21 mouse cellular contexts compared by ENCODE assay signal in the genomic region with DNA sequence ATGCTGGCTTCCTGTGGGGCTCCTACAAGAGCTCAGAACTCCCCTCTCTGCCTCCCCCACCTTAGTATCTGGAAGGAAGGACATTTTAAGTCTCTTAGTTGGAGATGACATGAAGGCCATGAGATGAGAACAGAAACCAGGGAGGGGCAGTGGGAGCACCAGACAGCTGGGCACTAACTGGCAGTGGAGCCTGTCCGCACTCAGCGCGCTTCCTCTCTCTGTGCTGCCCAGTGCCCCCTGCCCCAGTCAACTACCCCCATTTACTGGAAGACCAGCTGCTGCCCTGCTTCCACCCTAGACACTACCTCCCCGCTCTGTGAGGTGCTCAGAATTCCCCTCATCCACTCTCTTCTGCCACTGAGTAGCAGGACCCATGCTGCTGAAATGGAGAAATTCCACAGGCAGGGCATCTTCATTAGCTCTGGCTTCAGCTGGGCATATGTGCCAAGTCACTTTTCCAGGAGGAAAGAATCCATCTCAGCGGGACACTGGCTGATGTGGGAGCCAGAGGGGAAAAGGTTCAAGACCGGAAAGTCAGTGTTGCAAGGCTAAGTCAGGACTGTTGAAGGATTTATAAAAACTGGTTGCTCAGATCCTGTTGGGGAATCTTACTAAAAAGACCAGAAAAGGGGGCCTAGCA.
DNase-seq lines count a peak whose midpoint lies in the region; ATAC-seq lines count a peak whose summit lies in the region.
"Had no signal": no experiment of that assay in that cellular context is flagged by ENCODE, and none has a peak within 500 bp of the region (broad histone marks: within the 10 kb centered on the region; RNA-seq: fewer than 3 reads in every experiment).

No protein-coding gene starts in this region.

- H3K4me2 ChIP-seq in heart, embryonic 11.5 days = no peak overlapping the region
- no peak overlapping the region for H3K4me2 ChIP-seq in midbrain, embryonic 16.5 days (ENCODE audit: low read length)
- H3K4me2 ChIP-seq: hindbrain, embryonic 15.5 days; neural tube, embryonic 12.5 days had no signal

- no peaks in the 10 kb centered on the region for H3K9me3 ChIP-seq in heart, embryonic 11.5 days (replicated peaks; ENCODE audit: control insufficient read depth, low read length)
- no peaks in the 10 kb centered on the region for H3K9me3 ChIP-seq in midbrain, embryonic 10.5 days (replicated peaks)
- H3K9me3 ChIP-seq in midbrain, embryonic 16.5 days (replicated peaks; ENCODE audit: control insufficient read depth, low read length, poor library complexity, severe bottlenecking) = no peaks in the 10 kb centered on the region
- H3K9me3 ChIP-seq in megakaryocyte, embryonic 14.5 days = no peaks in the 10 kb centered on the region
- H3K9me3 ChIP-seq: heart, embryonic 10.5 days; hindbrain, embryonic 15.5 days; neural tube, embryonic 12.5 days had no signal

- 92% methylated on average over 6 of the region's 6 CpGs for WGBS in heart, embryonic 11.5 days (ENCODE audit: insufficient replicate concordance)
- 92% methylated on average over 6 of the region's 6 CpGs for WGBS in midbrain, embryonic 10.5 days
- WGBS in midbrain, embryonic 16.5 days = 89% methylated on average over 6 of the region's 6 CpGs

- H3K4me1 ChIP-seq in heart, embryonic 11.5 days (ENCODE audit: control insufficient read depth, insufficient read depth, low read length) = peaks cover 14% of the 10 kb centered on the region
- peaks cover 100% of the 10 kb centered on the region for H3K4me1 ChIP-seq in midbrain, embryonic 10.5 days
- peaks cover 35% of the 10 kb centered on the region for H3K4me1 ChIP-seq in midbrain, embryonic 16.5 days (ENCODE audit: control insufficient read depth, insufficient read depth, low read length)
- H3K4me1 ChIP-seq in megakaryocyte, embryonic 14.5 days = peaks cover 21% of the 10 kb centered on the region

- ATAC-seq in heart, embryonic 11.5 days (replicated peaks; ENCODE audit: insufficient number of reproducible peaks, low FRiP score, low TSS enrichment) = no peak
- no peak for ATAC-seq in midbrain, embryonic 16.5 days
- ATAC-seq: Patski had no signal

- no peaks in the 10 kb centered on the region for H3K36me3 ChIP-seq in heart, embryonic 11.5 days (ENCODE audit: control insufficient read depth, insufficient read depth, low read length)
- no peaks in the 10 kb centered on the region for H3K36me3 ChIP-seq in midbrain, embryonic 10.5 days
- H3K36me3 ChIP-seq in midbrain, embryonic 16.5 days (ENCODE audit: control insufficient read depth, insufficient read depth, low read length) = no peaks in the 10 kb centered on the region
- no peaks in the 10 kb centered on the region for H3K36me3 ChIP-seq in megakaryocyte, embryonic 14.5 days (replicated peaks; ENCODE audit: low read length)
- H3K36me3 ChIP-seq: heart, embryonic 10.5 days; hindbrain, embryonic 15.5 days; neural tube, embryonic 12.5 days had no signal

- peak; percentile 29 for DNase-seq in adrenal gland, postnatal 14 days
- no peak for DNase-seq in adrenal gland, adult 18-20 months (ENCODE audit: low spot score in 2 of 2)
- DNase-seq in heart, adult 11 months = peak; percentile 94
- no peak for DNase-seq in midbrain, embryonic 10.5 days (ENCODE audit: low spot score)
- no peak for DNase-seq in kidney, postnatal 4 days
- DNase-seq: adrenal gland, postnatal 25 days; cerebellum, adult 9-11 months; embryo, embryonic 11 days; gastrocnemius, postnatal 36 days; heart, postnatal 10 days; kidney, adult 11 months; lung, postnatal 14 days; thymus, postnatal 4 days had no signal

- no peak overlapping the region for H3K27ac ChIP-seq in heart, embryonic 11.5 days (ENCODE audit: low read depth, low read length)
- peak overlapping the region; percentile 75 for H3K27ac ChIP-seq in midbrain, embryonic 10.5 days (replicated peaks)
- H3K27ac ChIP-seq in midbrain, embryonic 16.5 days (ENCODE audit: low read length) = no peak overlapping the region
- H3K27ac ChIP-seq: heart, embryonic 10.5 days; hindbrain, embryonic 15.5 days; kidney, postnatal 0 days; neural tube, embryonic 12.5 days had no signal

- H3K4me3 ChIP-seq in heart, embryonic 11.5 days (ENCODE audit: low read depth, low read length) = no peak overlapping the region
- no peak overlapping the region for H3K4me3 ChIP-seq in midbrain, embryonic 10.5 days
- H3K4me3 ChIP-seq in midbrain, embryonic 16.5 days (ENCODE audit: low read depth, low read length) = no peak overlapping the region
- H3K4me3 ChIP-seq in megakaryocyte, embryonic 14.5 days (replicated peaks) = peak overlapping the region; percentile 21
- H3K4me3 ChIP-seq: heart, embryonic 10.5 days; hindbrain, embryonic 15.5 days; neural tube, embryonic 12.5 days had no signal

- H3K27me3 ChIP-seq in heart, embryonic 11.5 days (ENCODE audit: control insufficient read depth, insufficient read depth, low read length) = no peaks in the 10 kb centered on the region
- H3K27me3 ChIP-seq in midbrain, embryonic 10.5 days (ENCODE audit: low read depth, poor library complexity, severe bottlenecking) = peaks cover 14% of the 10 kb centered on the region; the same call in 1 of the 2 replicates
- no peaks in the 10 kb centered on the region for H3K27me3 ChIP-seq in midbrain, embryonic 16.5 days (ENCODE audit: control insufficient read depth, insufficient read depth, low read depth, low read length)
- no peaks in the 10 kb centered on the region for H3K27me3 ChIP-seq in megakaryocyte, embryonic 14.5 days (replicated peaks)
- H3K27me3 ChIP-seq: hindbrain, embryonic 15.5 days; neural tube, embryonic 12.5 days; Patski had no signal

- H3K9ac ChIP-seq in heart, embryonic 11.5 days (ENCODE audit: low read depth, low read length) = no peak overlapping the region
- H3K9ac ChIP-seq in midbrain, embryonic 16.5 days (ENCODE audit: low read depth, low read length) = no peak overlapping the region
- H3K9ac ChIP-seq: hindbrain, embryonic 15.5 days; neural tube, embryonic 12.5 days had no signal

Comparison
In these comparisons a context has a peak if more than half of its experiments do, and no peak if none do; other contexts are left out.
1. DNase-seq: peak in adrenal gland, postnatal 14 days (single experiment) and heart, adult 11 months (single experiment); none in adrenal gland, adult 18-20 months (0 of 2), midbrain, embryonic 10.5 days (single experiment) and kidney, postnatal 4 days (0 of 2).